Mouse (Mus musculus): ENCODE results near the gene Vwce. TPM values are rescaled to one million over a fixed set of nuclear protein-coding genes. Genes with fewer than 3 reads are reported as not detected.

Gene Vwce
- polyA plus RNA-seq, 1 experiment from 2014 or later: 0.34 TPM

DNA sequence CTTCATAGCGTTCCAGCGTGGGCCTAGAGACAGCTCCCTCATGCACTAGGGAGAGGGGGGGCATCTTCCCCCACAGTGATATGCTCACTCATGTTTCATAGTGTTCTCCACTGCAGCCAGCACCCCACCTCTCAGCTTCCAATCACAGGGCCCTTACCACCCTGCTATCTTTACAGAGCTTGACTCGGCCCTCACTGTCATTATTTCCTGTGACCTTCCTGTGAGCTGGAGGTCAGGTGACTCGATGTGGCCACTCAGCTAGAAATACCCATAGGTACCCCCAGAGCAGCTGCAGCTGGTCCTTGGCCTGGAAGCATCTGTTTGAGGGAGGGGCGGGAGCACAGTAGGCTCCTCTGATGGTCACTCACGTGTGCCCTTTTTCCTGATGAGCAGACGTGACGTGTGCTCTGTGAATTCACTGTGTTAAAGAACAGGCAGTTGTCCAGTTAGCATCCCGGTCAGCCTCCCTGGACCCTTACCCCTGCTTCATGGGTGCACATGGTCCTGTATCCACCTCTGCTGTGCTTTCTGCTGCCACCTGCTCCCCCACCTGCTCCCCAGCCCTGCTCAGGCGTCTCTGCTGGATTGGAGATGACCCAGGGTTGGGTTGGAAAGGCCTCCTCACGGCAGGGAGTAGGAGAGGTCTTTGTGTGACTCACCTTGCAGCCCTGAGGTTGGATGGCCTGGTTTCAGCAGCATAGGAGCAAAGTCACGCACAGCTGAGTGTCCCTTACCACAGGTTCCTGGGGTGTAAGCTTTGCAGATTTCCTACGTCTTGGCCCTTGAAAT is 73.3 kb downstream of the Vwce start:
- Histone ChIP-seq H3K9me3 (replicated peaks) (no peaks in the 10 kb centered on the region), H3K27ac (ENCODE audit: poor library complexity, severe bottlenecking) (no peak overlapping the region), H3K4me1 (replicated peaks) (peaks cover 46% of the 10 kb centered on the region), H3K9ac (no peak overlapping the region), H3K4me2 (no peak overlapping the region), H3K27me3 (replicated peaks) (no peaks in the 10 kb centered on the region), H3K4me3 (no peak overlapping the region), H3K36me3 (peaks cover 33% of the 10 kb centered on the region)
- 72% methylated on average over 13 of the region's 13 CpGs for WGBS
- no peak for ATAC-seq (ENCODE audit: insufficient number of reproducible peaks, low FRiP score)

DNA sequence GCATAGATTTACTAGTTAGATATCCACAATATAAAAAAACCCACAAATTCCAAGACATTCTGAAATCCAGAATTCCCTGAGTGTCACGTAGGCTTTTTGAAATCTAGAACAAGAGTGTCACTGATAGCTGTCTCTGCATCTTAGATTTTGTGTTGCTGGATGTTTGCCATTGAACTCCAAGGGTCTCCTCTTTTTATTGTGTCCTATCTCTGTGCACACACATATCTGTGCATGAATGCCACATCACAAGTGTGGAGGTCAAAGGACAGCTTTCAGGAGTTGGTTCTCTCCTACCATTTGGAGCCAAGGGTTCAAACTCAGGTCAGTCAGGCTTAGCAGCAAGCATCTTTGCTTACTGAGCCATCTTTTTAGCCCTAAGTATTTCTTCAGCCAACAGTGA is 73.9 kb downstream of the Vwce start:
- Histone ChIP-seq H3K9me3 (replicated peaks) (no peaks in the 10 kb centered on the region), H3K4me2 (no peak overlapping the region), H3K4me3 (no peak overlapping the region), H3K27me3 (replicated peaks) (no peaks in the 10 kb centered on the region), H3K9ac (no peak overlapping the region), H3K27ac (ENCODE audit: poor library complexity, severe bottlenecking) (no peak overlapping the region), H3K36me3 (peaks cover 39% of the 10 kb centered on the region), H3K4me1 (replicated peaks) (peaks cover 46% of the 10 kb centered on the region)
- no peak for ATAC-seq (ENCODE audit: insufficient number of reproducible peaks, low FRiP score)
- 82% methylated on average over 1 of the region's 1 CpGs for WGBS

DNA sequence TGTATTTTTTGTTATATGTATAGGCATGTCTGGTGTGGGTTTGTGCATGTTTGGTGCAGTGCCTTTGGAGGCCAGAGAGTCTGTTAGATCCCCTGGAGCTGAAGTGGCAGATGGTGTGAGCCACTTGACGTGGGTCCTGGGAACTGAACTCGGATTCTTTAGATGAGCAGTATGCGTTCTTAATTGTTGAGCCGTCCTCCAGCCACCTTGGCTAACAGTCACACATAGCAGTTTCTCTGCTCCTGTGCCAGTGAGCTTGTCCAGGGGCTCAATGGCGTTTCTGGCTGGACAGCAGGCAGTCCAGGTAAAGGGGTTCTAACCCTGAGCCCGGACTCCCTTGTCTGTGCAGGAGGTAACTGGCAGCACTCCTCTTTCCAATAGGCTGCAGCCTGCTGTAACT is 74.9 kb downstream of the Vwce start:
- Histone ChIP-seq H3K9ac (peak overlapping the region; percentile 41; the same call in 1 of the 2 replicates), H3K4me3 (no peak overlapping the region), H3K4me2 (no peak overlapping the region), H3K9me3 (replicated peaks) (no peaks in the 10 kb centered on the region), H3K27ac (ENCODE audit: poor library complexity, severe bottlenecking) (peak overlapping the region; percentile 94), H3K36me3 (peaks cover 49% of the 10 kb centered on the region), H3K4me1 (replicated peaks) (peaks cover 46% of the 10 kb centered on the region), H3K27me3 (replicated peaks) (no peaks in the 10 kb centered on the region)
- 72% methylated on average over 6 of the region's 6 CpGs for WGBS
- ATAC-seq (ENCODE audit: insufficient number of reproducible peaks, low FRiP score): no peak

DNA sequence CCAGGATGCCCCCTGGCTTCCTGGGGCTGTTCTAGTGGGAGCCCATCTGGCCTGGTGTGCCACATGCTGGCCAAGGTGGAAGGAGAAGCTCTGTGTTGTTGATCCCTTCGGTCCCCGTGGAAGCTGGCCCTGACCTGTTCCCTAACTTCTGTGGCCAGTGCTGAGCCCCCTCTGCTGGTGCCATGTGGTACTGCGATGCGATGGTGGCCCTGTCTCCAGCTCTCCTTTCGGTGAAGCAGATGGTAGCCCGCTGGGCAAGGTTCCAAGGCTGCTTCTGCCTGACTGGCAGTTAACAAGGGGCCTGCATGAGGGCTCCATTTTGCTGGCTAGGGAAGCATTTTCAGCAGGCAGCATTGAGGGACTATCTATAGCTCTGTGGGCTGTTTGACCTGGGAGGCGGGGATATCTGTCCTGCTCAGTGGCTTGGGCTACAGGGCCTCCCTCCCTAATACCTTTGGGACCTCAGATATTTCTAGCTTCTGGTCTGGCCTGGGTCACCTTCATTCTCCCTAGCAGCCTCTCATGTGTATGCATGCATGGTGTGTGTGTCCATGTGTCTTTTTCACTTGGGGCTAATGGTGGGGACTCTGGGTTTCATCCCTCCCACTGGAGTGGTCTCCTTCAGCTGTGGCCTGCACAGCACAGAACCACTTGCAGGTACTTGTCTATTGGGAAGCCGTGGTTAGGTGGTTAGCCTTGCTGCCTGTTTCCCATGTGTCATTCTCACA is 75.5 kb downstream of the Vwce start:
- Histone ChIP-seq H3K27ac (ENCODE audit: poor library complexity, severe bottlenecking) (peak overlapping the region; percentile 94), H3K27me3 (replicated peaks) (no peaks in the 10 kb centered on the region), H3K4me1 (replicated peaks) (peaks cover 45% of the 10 kb centered on the region), H3K9ac (peak overlapping the region; percentile 41), H3K4me3 (no peak overlapping the region), H3K4me2 (peak overlapping the region; percentile 6; the same call in 1 of the 2 replicates), H3K36me3 (peaks cover 54% of the 10 kb centered on the region), H3K9me3 (replicated peaks) (no peaks in the 10 kb centered on the region)
- 21% methylated on average over 8 of the region's 8 CpGs for WGBS
- peak; percentile 77 for ATAC-seq (ENCODE audit: insufficient number of reproducible peaks, low FRiP score)

DNA sequence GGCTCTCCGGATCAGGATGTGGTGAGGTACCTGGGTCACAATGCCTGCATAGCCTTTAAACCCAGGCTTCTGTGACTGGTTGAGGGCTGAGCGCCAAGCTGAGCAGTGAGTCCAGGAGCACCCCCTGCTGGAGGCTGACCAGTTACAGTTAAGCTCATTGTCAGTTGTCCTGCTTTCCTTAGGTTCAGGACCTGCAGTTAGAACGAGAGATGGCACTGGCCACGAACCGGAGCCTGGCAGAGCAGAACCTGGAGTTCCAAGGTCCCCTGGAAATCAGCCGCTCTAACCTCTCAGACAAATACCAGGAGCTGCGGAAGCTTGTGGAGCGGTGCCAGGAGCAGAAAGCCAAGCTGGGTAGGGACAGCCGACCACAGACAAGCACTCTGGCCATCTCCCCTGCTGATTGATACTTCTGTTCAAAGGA is 76.1 kb downstream of the Vwce start:
- no peak overlapping the region; the same call in 1 of the 2 replicates for H3K9ac ChIP-seq
- peaks cover 40% of the 10 kb centered on the region for H3K4me1 ChIP-seq (replicated peaks)
- H3K4me2 ChIP-seq: peak overlapping the region; percentile 6; the same call in 1 of the 2 replicates
- no peaks in the 10 kb centered on the region for H3K9me3 ChIP-seq (replicated peaks)
- no peak overlapping the region for H3K4me3 ChIP-seq
- no peak for ATAC-seq (ENCODE audit: insufficient number of reproducible peaks, low FRiP score)
- H3K36me3 ChIP-seq: peaks cover 54% of the 10 kb centered on the region
- 74% methylated on average over 9 of the region's 9 CpGs for WGBS
- no peaks in the 10 kb centered on the region for H3K27me3 ChIP-seq (replicated peaks)
- H3K27ac ChIP-seq (ENCODE audit: poor library complexity, severe bottlenecking): peak overlapping the region; percentile 94

DNA sequence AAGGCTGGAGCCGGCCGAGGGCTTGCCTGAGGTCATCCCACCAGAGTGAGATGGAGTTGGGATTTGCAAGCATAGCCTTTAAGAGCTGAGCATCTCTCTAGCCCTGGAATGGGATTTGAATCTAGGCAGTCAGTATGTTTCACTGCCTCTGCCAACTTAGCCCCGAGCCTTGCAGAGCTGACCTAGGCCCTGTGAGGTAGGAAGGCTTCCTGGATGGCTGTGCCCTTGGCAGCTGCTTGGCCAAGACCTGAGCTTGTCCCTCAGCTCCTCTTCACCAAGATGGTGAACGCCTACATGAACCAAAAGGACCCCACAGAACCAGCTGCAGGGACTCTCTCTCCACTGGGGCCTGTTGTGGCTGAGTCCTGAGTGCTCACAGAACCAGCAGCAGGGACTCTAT is 76.7 kb downstream of the Vwce start:
- Histone ChIP-seq H3K4me2 (no peak overlapping the region), H3K27me3 (replicated peaks) (no peaks in the 10 kb centered on the region), H3K4me3 (no peak overlapping the region), H3K9ac (no peak overlapping the region), H3K4me1 (replicated peaks) (peaks cover 34% of the 10 kb centered on the region), H3K27ac (ENCODE audit: poor library complexity, severe bottlenecking) (no peak overlapping the region; the same call in 1 of the 2 replicates), H3K9me3 (replicated peaks) (no peaks in the 10 kb centered on the region), H3K36me3 (peaks cover 54% of the 10 kb centered on the region)
- no peak for ATAC-seq (ENCODE audit: insufficient number of reproducible peaks, low FRiP score)
- 88% methylated on average over 4 of the region's 4 CpGs for WGBS

DNA sequence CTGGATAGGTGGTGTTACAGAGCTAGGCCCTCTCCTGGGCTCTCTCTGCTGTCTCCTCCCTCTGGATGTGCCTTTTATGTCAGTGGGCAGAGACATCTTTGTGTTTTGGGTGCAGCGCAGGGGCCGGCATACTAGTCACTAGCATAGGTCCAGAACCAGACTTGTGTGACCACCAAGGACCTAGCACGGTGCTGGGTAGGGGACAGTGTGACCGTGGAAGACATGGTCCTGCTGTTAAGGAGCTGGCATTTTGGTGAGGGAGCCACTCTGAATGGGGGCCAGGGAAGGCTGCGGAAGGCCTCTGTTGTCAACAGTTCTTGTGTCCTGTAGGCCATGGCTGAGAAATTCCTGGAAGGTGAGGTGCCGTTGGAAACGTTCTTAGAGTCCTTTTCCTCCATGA is 78.2 kb downstream of the Vwce start:
- Histone ChIP-seq H3K9ac (no peak overlapping the region), H3K4me1 (replicated peaks) (peaks cover 25% of the 10 kb centered on the region), H3K4me3 (no peak overlapping the region), H3K27me3 (replicated peaks) (no peaks in the 10 kb centered on the region), H3K36me3 (peaks cover 43% of the 10 kb centered on the region), H3K27ac (ENCODE audit: poor library complexity, severe bottlenecking) (no peak overlapping the region), H3K9me3 (replicated peaks) (no peaks in the 10 kb centered on the region), H3K4me2 (no peak overlapping the region)
- 93% methylated on average over 7 of the region's 7 CpGs for WGBS
- ATAC-seq (ENCODE audit: insufficient number of reproducible peaks, low FRiP score): no peak

DNA sequence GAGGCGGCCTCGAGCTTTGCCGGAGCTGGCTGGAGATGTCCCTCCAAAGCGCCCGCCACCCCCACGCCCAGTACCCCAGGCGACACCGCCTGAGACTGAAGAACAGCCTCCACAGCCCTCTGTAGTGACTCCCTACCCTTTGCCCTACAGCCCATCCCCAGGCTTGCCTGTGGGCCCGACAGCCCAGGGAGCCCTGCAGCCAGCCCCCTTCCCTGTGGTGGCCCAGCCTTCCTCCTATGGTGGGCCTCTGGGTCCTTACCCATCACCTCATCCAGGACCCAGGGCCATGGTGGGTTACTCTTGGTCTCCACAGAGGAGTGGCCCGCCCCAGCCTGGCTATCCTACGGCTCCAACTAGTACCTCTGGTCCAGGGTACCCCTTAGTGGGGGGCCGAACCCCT is 78.6 kb downstream of the Vwce start:
- Histone ChIP-seq H3K9ac (no peak overlapping the region), H3K36me3 (peaks cover 40% of the 10 kb centered on the region), H3K27me3 (replicated peaks) (no peaks in the 10 kb centered on the region), H3K9me3 (replicated peaks) (no peaks in the 10 kb centered on the region), H3K4me3 (no peak overlapping the region), H3K27ac (ENCODE audit: poor library complexity, severe bottlenecking) (no peak overlapping the region), H3K4me1 (replicated peaks) (peaks cover 23% of the 10 kb centered on the region), H3K4me2 (no peak overlapping the region)
- ATAC-seq (ENCODE audit: insufficient number of reproducible peaks, low FRiP score): no peak
- 94% methylated on average over 12 of the region's 12 CpGs for WGBS

DNA sequence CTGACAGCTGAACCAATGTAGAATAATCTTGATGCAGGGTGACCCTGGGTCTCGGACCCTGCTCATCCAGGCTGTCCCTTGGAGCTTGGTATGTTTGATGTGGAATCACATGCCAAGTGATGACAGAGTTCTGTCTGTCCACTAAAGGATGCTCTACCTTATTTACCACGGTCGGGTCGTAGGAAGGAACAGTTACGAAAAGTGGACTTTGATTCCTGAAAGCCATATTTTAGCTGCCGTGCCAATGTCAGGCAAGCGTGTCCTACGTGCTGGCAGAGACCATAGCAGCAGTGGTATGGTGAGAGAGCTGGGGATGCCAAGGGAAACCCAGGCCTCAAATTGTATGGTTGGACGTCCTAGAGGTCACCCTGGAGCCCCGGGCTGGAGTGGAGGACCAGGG is 79.5 kb downstream of the Vwce start:
- ATAC-seq (ENCODE audit: insufficient number of reproducible peaks, low FRiP score): no peak
- peaks cover 31% of the 10 kb centered on the region for H3K4me1 ChIP-seq (replicated peaks)
- WGBS: 90% methylated on average over 10 of the region's 10 CpGs

DNA sequence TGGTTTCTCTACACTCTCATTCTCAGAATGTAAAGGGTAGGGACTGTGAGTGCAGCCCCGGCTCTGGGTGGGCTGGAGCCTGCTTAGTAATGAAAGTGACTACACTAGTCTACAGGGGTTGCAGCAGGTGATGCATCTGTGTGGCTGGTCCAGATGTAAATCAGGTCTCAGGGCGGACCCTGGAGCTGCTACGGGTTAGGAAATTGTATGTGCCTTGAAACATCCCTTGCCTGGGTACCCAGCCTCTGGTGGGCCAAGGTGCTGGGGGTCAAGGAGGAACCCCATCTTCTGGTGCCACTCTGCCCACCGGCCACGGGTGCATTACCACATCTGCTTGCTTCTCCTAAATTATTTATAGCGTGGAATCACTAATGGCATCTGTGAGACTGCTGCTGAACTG is 80.2 kb downstream of the Vwce start:
- H3K36me3 ChIP-seq: peaks cover 39% of the 10 kb centered on the region
- H3K4me2 ChIP-seq: no peak overlapping the region
- no peak for ATAC-seq (ENCODE audit: insufficient number of reproducible peaks, low FRiP score)
- H3K9me3 ChIP-seq (replicated peaks): no peaks in the 10 kb centered on the region
- H3K9ac ChIP-seq: no peak overlapping the region
- no peaks in the 10 kb centered on the region for H3K27me3 ChIP-seq (replicated peaks)
- peaks cover 25% of the 10 kb centered on the region for H3K4me1 ChIP-seq (replicated peaks)
- 85% methylated on average over 6 of the region's 6 CpGs for WGBS
- no peak overlapping the region for H3K27ac ChIP-seq (ENCODE audit: poor library complexity, severe bottlenecking)
- H3K4me3 ChIP-seq: no peak overlapping the region

More for the DNA sequence above, 79.5 kb downstream of the Vwce start:
- H3K36me3 ChIP-seq: peaks cover 39% of the 10 kb centered on the region
- H3K27ac ChIP-seq (ENCODE audit: poor library complexity, severe bottlenecking): no peak overlapping the region
- no peak overlapping the region for H3K9ac ChIP-seq
- H3K4me3 ChIP-seq: no peak overlapping the region
- H3K9me3 ChIP-seq (replicated peaks): no peaks in the 10 kb centered on the region
- H3K4me2 ChIP-seq: no peak overlapping the region
- no peaks in the 10 kb centered on the region for H3K27me3 ChIP-seq (replicated peaks)

DNA sequence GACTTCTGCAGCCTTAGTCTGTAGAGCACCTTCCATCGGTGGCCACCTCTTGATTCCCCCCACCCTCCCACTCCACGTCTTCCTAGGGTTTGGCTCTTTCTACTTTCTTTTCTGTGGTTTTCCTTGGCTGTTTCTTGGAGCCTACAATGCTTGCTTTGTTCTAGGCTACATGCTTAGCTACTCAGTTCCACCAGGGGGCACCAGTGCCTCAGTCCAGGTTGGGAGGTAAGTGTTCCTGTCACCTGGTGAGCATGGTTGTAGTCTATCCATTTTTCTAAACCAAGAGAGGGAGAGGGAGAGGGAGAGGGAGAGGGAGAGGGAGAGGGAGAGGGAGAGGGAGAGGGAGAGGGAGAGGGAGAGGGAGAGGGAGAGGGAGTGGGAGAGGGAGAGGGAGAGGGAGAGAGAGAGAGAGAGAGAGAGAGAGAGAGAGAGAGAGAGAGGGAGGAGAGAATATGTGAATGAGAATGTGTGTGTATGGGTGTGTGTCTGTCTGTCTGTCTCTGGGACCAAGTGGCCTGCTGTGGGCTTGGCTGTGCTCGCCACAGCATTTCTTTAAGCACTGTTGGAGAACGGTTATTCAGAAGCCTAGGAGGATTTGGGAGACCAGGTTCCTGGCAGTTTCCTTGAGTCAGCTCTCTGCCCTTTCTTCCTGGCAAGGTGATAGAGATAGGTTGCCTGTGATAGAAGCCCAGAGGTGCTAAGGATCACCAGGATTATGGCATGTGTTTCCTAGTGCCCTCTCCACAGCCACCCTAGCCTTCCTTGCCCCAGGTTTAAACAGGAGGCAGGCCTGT is 80.9 kb downstream of the Vwce start:
- no peak for ATAC-seq (ENCODE audit: insufficient number of reproducible peaks, low FRiP score)
- Histone ChIP-seq H3K9ac (no peak overlapping the region), H3K36me3 (peaks cover 39% of the 10 kb centered on the region), H3K27ac (ENCODE audit: poor library complexity, severe bottlenecking) (no peak overlapping the region), H3K9me3 (replicated peaks) (no peaks in the 10 kb centered on the region), H3K27me3 (replicated peaks) (no peaks in the 10 kb centered on the region), H3K4me2 (no peak overlapping the region), H3K4me3 (no peak overlapping the region), H3K4me1 (replicated peaks) (peaks cover 22% of the 10 kb centered on the region)
- 37% methylated on average over 4 of the region's 4 CpGs for WGBS

Measured in heart, embryonic 12.5 days (tissue).